Mouse (Mus musculus) E14TG2a.4 (cell line): ENCODE measurements around the gene Uox.

Experiments
- CTCF ChIP-seq: conservative IDR thresholded peaks from 2 replicates; pipeline ENCODE4 v1.5.1; 2014; ENCODE audit warnings: low read length
- NANOG ChIP-seq: IDR thresholded peaks from 2 replicates; pipeline ENCODE4 v1.6.1; 2014; ENCODE audit warnings: borderline replicate concordance, low read length, mixed read lengths
- POU5F1 ChIP-seq: IDR thresholded peaks from 2 replicates; pipeline ENCODE4 v1.6.1; 2014; ENCODE audit warnings: low read length, borderline replicate concordance

- no peak for TF ChIP-seq CTCF
- no peak for TF ChIP-seq NANOG
- no peak for TF ChIP-seq POU5F1
These were observed 111.5 kb downstream of the Uox start for GRCm38 (mm10) chr3:146681696-146682095.
